Mouse (Mus musculus) adrenal gland, adult 2 months (tissue): ENCODE data around the gene Cypt2. TPM values are rescaled to one million over a fixed set of nuclear protein-coding genes. Genes with fewer than 3 reads are reported as not detected.
"Not testable (repeated sequence)": the region's sequence is repeated elsewhere in the genome, so short reads cannot be mapped to it uniquely, and the experiment has no call there.

Experiments used
- DNase-seq: peaks from one replicate; pipeline ENCODE4 v3.0.0; 2021
- long read RNA-seq: library from polyadenylated mRNA; stranded (forward); transcript quantifications from one replicate; pipeline ENCODE4 v2.0.0, GENCODE M21; 2021
- polyA plus RNA-seq: library from polyadenylated mRNA; depleted of rRNA; stranded (reverse); fragments of >200 nt; gene quantifications from 2 replicates; pipeline ENCODE4 v1.2.3, GENCODE M21; 2012; rRNA removed
- total RNA-seq, 2 experiments: library from RNA; stranded (reverse); gene quantifications; 2 replicates each; pipeline ENCODE4 v1.2.3; 2021

Cypt2 gene
- total RNA-seq (not detected), polyA plus RNA-seq (not detected in 2 replicates)
- long read RNA-seq: 0 reads

- not testable (repeated sequence) for DNase-seq
Observed at GRCm38 (mm10) chrX:105499472-105499871, at the start of gene Cypt2. Gene Cypt2 (plus strand): TSS chrX:105499772.

- DNase-seq: no peak
Observed at GRCm38 (mm10) chrX:105546234-105546633, 46.7 kb downstream of the Cypt2 start.
